Mouse (Mus musculus) neural tube, embryonic 13.5 days (tissue): ENCODE results near the gene Hist1h4j. TPM values are rescaled to one million over a fixed set of nuclear protein-coding genes. Genes with fewer than 3 reads are reported as not detected.
"Not testable (repeated sequence)": the region's sequence is repeated elsewhere in the genome, so short reads cannot be mapped to it uniquely, and the experiment has no call there.

Experiments used
- ATAC-seq: fragments of 200-750 bp; cut with Nextera tagmentation; 2 replicates; pipeline ENCODE4 v1.8.0; 2017; ENCODE audit warnings: low read depth, mild to moderate bottlenecking, moderate TSS enrichment, moderate library complexity
- H3K27ac ChIP-seq: fragments of 300-500 bp; sonication (generic); replicated peaks from 2 replicates; pipeline ENCODE4 v1.5.1; 2015; ENCODE audit warnings: moderate library complexity, mild to moderate bottlenecking, inconsistent platforms
- H3K27me3 ChIP-seq: fragments of 300-500 bp; sonication (generic); 2 replicates; pipeline ENCODE4 v1.6.1; 2015; ENCODE audit warnings: mild to moderate bottlenecking, inconsistent platforms
- H3K36me3 ChIP-seq: fragments of 300-500 bp; sonication (generic); 2 replicates; pipeline ENCODE4 v1.6.1; 2015; ENCODE audit warnings: mild to moderate bottlenecking, inconsistent platforms
- H3K4me1 ChIP-seq: fragments of 300-500 bp; sonication (generic); replicated peaks from 2 replicates; pipeline ENCODE4 v1.6.1; 2015; ENCODE audit warnings: inconsistent platforms
- H3K4me2 ChIP-seq: fragments of 300-500 bp; sonication (generic); 2 replicates; pipeline ENCODE4 v1.6.1; 2015; ENCODE audit warnings: inconsistent platforms, mild to moderate bottlenecking, moderate library complexity
- H3K4me3 ChIP-seq: fragments of 300-500 bp; sonication (generic); 2 replicates; pipeline ENCODE4 v1.5.1; 2015; ENCODE audit warnings: mild to moderate bottlenecking, inconsistent platforms
- H3K9ac ChIP-seq: fragments of 300-500 bp; sonication (generic); 2 replicates; pipeline ENCODE4 v1.6.1; 2015; ENCODE audit warnings: moderate library complexity, mild to moderate bottlenecking, inconsistent platforms
- H3K9me3 ChIP-seq: fragments of 300-500 bp; sonication (generic); 2 replicates; pipeline ENCODE4 v1.6.1; 2016; ENCODE audit warnings: inconsistent platforms
- WGBS: fragments of 180-500 bp; shearing (Covaris S2); methylation state at CpG from one replicate; pipeline ENCODE4 v1.1.7; 2015; 5-methylcytosine and 5-hydroxymethylcytosine counted together
- polyA plus RNA-seq: library from polyadenylated mRNA; unstranded; fragments of >200 nt; fragmentation: Nextera tagmentation; extraction: Ambion mirVana; gene quantifications from 2 replicates; pipeline ENCODE4 v1.2.1, GENCODE M21; 2015

The Hist1h4j gene
- polyA plus RNA-seq, 1 experiment from 2014 or later = 1.0 TPM

DNA sequence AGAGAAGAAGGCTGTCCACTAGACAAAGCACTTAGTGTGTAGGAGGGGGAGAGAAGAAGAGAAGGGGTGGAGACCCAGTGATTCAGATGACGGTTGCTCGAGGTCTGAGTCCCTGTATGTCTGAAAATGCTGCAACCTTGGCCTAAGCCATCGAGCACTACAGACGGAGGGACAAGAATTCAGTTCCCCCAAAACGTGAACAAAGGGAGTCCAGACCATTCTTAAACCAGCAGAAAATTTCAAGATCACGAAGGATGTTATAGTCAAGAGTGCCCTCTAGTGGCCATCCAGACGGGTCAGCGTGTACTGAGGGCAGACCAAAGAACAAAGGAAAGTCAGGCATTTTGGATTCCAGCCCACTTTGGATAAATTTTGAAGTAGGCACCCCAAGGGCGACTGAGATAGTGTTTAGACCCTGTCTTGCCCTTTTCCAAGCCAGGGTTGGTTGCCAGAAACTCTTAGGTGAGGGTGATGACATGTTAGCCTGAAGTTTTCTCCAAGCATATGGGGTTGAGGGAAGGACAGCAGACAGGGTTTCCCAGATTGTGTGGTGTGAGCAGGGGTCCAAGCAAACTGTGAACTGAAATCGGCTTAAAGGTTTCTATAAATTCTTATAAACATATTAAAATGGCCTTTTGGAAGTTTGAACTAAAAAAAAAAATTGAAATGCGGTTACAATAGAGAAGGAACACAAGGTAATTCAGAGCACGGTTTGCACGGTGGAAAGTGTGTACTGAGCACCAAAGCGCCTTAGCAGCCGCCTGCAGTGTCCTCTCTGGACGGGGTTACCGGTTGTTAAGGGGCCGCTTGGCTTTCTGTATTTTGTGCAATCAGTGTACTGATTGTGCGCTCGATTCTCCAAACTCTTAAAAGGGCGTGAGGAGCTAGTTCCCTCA, 606 bp upstream of the Hist1h4j start:
- ATAC-seq = peak; percentile 86
- under 1% methylated on average over 21 of the region's 21 CpGs for WGBS
- H3K27me3 ChIP-seq = no peaks in the 10 kb centered on the region
- H3K4me2 ChIP-seq = peak overlapping the region; percentile 65
- H3K9ac ChIP-seq = peak overlapping the region; percentile 80
- H3K9me3 ChIP-seq = no peaks in the 10 kb centered on the region
- peak overlapping the region; percentile 98 for H3K27ac ChIP-seq
- H3K4me3 ChIP-seq = peak overlapping the region; percentile 54
- H3K4me1 ChIP-seq = peaks cover 36% of the 10 kb centered on the region
- no peaks in the 10 kb centered on the region for H3K36me3 ChIP-seq

DNA sequence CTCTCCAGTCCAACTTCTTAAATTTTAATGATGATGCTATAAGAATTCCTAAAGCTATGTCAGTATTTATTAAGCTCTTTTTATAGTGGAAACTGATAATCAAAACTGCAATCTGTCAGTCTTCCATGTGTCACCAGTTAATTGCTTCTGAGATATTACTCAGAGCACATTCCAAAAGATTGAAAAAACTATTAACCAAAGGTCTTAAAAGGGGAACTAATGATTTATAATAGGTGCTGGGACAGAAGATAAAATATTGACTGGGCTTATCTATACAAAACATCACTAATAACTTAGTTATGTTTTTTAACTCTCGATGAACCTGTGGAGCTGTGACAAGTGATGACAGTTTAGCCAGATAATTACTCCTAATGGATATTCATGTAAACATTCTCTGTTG, 10.1 kb downstream of the Hist1h4j start:
- Histone ChIP-seq H3K4me3 (no peak overlapping the region), H3K9ac (no peak overlapping the region), H3K4me2 (no peak overlapping the region), H3K36me3 (no peaks in the 10 kb centered on the region), H3K27me3 (no peaks in the 10 kb centered on the region), H3K27ac (no peak overlapping the region), H3K9me3 (no peaks in the 10 kb centered on the region), H3K4me1 (peaks cover 23% of the 10 kb centered on the region)
- 86% methylated on average over 1 of the region's 1 CpGs for WGBS
- ATAC-seq = no peak

DNA sequence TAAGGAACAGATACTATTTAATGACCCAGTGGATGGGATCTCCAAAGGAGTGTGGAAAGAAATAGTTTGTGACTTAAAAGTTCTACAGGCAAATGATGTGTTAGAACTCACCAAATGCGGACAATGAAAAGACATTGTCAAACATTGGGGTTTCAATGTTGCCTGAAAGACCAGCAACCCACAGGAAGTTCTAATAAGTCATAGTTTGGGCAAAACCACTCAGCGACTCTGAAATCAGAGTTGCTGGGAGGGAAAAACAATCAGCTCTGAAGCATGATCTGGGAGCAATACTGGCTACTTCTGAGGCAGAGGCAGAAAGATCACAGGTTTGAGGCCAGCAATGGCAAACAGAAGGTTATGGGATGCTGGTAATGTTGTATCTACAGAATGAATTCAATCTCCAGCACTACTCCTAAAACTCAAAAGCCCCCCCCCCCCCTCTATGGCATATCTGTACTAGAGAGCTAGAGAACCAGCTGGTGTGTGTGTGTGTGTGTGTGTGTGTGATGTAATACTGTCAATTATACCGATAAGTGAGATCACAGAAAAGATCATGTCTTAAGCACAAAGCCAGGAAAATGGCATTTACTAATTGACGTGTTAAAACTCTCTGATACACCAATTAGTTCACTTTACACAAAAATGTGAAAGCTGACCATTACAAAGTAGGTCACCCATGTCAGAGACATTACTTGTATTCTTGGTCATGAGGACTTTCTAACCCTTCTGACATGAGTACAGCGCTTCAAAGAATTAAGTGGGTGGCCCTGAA, 14.7 kb downstream of the Hist1h4j start:
- Histone ChIP-seq H3K27ac (peak overlapping the region; percentile 90), H3K9ac (peak overlapping the region; percentile 76), H3K4me3 (peak overlapping the region; percentile 57), H3K27me3 (no peaks in the 10 kb centered on the region), H3K36me3 (no peaks in the 10 kb centered on the region), H3K4me2 (peak overlapping the region; percentile 89), H3K9me3 (no peaks in the 10 kb centered on the region), H3K4me1 (peaks cover 37% of the 10 kb centered on the region)
- 6% methylated on average over 5 of the region's 5 CpGs for WGBS
- no peak for ATAC-seq

DNA sequence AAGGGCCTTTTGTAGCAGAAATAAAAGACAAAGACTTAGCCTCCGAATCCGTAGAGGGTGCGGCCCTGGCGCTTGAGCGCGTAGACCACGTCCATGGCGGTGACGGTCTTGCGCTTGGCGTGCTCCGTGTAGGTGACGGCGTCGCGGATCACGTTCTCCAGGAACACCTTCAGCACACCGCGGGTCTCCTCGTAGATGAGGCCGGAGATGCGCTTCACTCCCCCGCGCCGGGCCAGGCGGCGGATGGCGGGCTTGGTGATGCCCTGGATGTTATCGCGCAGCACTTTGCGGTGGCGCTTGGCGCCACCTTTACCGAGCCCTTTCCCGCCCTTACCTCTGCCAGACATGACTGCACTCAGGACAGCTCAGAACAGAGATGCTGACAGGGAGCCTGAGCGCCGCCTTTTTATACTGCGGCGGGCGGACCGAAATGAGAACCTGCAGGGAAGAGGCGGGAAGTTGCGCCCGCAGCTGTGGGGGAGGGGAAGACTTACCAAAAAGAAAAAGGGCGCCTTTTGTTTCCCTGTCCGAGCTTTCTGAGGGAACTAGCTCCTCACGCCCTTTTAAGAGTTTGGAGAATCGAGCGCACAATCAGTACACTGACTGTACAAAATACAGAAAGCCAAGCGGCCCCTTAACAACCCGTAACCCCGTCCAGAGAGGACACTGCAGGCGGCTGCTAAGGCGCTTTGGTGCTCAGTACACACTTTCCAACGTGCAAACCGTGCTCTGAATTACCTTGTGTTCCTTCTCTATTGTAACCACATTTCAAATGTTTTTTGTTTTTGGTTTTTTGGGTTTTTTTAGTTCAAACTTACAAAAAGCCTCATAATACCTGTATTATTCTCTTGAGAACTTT, 15.5 kb downstream of the Hist1h4j start, which contains the start of gene Hist1h4k:
Gene Hist1h4k, minus strand, starts transcription at position 347 of the 859 bp plus-strand sequence.
- peaks cover 41% of the 10 kb centered on the region for H3K4me1 ChIP-seq
- not testable (repeated sequence) for H3K27me3 ChIP-seq, H3K36me3 ChIP-seq, H3K9me3 ChIP-seq
- ATAC-seq = peak; percentile 86
- H3K4me3 ChIP-seq = peak within 1 kb of the TSS; percentile 57
- peak within 1 kb of the TSS; percentile 89 for H3K4me2 ChIP-seq
- peak within 1 kb of the TSS; percentile 90 for H3K27ac ChIP-seq
- peak within 1 kb of the TSS; percentile 76 for H3K9ac ChIP-seq
- under 1% methylated on average over 48 of the region's 56 CpGs for WGBS

DNA sequence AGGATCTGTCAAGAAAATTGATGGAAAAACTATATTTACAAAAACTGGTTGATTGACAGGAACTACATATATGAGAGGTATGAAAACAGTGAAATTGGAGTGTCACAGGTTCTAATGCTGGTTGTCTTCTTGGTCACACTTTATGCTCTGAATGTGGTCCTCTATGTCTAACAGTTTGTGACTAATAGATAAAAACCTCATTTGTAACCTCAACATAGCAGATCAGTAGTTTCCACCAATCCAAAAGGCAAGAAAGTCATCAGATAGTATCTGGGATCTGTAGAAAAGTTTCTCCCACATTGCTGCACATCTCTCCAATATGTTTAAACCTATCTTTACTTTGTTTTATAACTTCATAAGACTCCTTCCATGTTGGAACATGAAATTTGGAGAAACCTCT, 16.6 kb downstream of the Hist1h4j start:
- ATAC-seq = no peak
- Histone ChIP-seq H3K9ac (no peak overlapping the region), H3K4me3 (no peak overlapping the region), H3K4me2 (no peak overlapping the region), H3K27ac (no peak overlapping the region), H3K27me3 (no peaks in the 10 kb centered on the region), H3K9me3 (no peaks in the 10 kb centered on the region), H3K36me3 (no peaks in the 10 kb centered on the region), H3K4me1 (peaks cover 41% of the 10 kb centered on the region)

DNA sequence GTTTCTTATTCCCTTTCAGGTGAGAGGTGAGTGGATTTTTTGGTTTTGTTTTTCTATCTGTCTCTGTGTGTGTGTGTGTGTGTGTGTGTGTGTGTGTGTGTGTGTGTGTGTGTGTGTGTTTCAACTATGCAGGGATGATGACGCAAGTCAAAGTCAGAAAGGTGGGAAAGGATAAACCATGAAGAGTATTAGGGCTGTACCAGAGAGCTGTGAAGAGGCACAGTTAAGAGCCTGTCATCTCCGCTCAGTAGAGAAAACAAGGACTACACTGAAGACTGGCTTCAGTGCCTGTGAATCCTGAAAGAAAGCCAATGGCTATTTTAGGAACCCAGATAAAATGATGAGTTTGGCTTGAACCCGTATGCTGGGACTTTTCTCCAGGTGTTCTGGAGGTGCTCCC, 17.0 kb downstream of the Hist1h4j start:
- peaks cover 41% of the 10 kb centered on the region for H3K4me1 ChIP-seq
- H3K9ac ChIP-seq = no peak overlapping the region
- ATAC-seq = no peak
- H3K4me2 ChIP-seq = 0 out of 2 replicates have a peak overlapping the region, but pooled peaks have one; percentile 76
- no peak overlapping the region for H3K27ac ChIP-seq
- no peaks in the 10 kb centered on the region for H3K9me3 ChIP-seq
- 79% methylated on average over 3 of the region's 3 CpGs for WGBS
- H3K36me3 ChIP-seq = no peaks in the 10 kb centered on the region
- no peak overlapping the region for H3K4me3 ChIP-seq
- H3K27me3 ChIP-seq = no peaks in the 10 kb centered on the region

DNA sequence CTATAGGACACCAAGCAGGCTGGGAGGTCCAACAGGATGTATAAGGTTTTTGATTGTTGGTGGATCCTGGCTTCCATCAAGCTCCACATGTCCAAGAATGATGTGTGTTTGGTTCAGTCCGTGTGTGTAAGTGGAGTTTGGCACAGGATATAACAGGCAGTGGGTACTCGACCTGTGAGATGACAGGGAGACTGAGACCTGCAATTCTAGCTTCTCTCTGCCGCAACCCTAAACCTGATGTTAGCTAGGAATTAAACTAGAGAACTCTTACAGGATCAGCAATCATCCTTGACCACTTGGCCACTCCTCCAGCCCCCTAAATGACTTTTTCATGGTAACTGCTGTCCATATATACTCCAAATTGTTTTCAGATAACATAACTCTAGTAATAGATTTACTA, 17.5 kb downstream of the Hist1h4j start:
- H3K9me3 ChIP-seq = no peaks in the 10 kb centered on the region
- H3K27me3 ChIP-seq = no peaks in the 10 kb centered on the region
- H3K27ac ChIP-seq = no peak overlapping the region
- 50% methylated on average over 3 of the region's 3 CpGs for WGBS
- peaks cover 39% of the 10 kb centered on the region for H3K4me1 ChIP-seq
- H3K4me3 ChIP-seq = no peak overlapping the region
- no peaks in the 10 kb centered on the region for H3K36me3 ChIP-seq
- no peak for ATAC-seq
- peak overlapping the region; percentile 76 for H3K4me2 ChIP-seq
- H3K9ac ChIP-seq = no peak overlapping the region

DNA sequence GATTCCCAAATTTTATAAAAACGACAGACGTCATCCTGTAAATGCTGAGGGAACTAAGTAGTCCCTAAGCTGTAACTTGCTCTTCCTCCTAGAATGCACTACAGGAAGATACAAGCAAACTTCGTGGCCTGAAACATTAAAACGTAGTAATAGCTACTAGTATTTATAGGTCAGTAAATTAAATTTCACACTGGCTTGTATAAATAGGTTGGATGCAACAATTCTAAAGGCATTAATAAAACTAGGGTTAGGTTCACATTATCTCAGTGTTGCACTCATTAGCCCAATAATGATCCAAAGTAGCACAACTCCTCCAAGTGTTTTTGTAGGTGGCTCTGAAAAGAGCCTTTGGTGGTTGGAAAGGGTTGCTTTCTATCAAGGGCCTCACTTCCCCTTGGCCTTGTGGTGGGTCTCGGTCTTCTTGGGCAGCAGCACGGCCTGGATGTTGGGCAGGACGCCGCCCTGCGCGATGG, 18.2 kb downstream of the Hist1h4j start:
- Histone ChIP-seq H3K9ac (peak overlapping the region; percentile 72), H3K36me3 (no peaks in the 10 kb centered on the region), H3K4me3 (peak overlapping the region; percentile 47), H3K27me3 (no peaks in the 10 kb centered on the region), H3K4me2 (peak overlapping the region; percentile 76), H3K4me1 (peaks cover 35% of the 10 kb centered on the region), H3K9me3 (no peaks in the 10 kb centered on the region), H3K27ac (peak overlapping the region; percentile 94)
- no peak for ATAC-seq
- 3% methylated on average over 10 of the region's 10 CpGs for WGBS

DNA sequence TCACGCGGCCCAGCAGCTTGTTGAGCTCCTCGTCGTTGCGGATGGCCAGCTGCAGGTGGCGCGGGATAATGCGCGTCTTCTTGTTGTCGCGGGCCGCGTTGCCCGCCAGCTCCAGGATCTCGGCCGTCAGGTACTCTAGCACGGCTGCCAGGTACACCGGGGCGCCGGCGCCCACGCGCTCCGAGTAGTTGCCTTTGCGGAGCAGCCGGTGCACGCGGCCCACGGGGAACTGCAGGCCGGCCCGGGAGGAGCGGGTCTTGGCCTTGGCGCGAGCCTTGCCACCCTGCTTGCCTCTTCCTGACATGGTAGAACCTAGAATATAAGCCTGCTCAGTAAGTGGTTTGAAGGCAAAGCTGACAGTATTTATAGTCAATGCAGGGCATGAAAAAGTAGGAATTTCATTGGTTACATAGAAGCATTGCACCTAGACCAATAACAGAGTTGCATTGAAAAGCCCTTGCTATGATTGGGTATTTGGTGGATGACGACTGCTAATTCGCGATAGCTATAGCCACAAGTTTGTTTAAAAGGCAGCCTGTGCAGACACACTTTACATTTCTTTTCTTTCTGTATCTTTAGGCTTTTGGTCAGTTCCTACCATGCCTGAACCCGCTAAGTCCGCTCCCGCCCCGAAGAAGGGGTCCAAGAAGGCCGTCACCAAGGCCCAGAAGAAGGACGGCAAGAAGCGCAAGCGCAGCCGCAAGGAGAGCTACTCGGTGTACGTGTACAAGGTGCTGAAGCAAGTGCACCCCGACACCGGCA, 18.8 kb downstream of the Hist1h4j start, which contains the start of the genes Hist1h2ak and Hist1h2bn:
Gene Hist1h2ak, minus strand, starts transcription at position 304 of the 762 bp plus-strand sequence.
Gene Hist1h2bn, plus strand, starts transcription at position 600 of the 762 bp plus-strand sequence.
- H3K9me3 ChIP-seq, H3K36me3 ChIP-seq, H3K27me3 ChIP-seq: not testable (repeated sequence)
- H3K4me2 ChIP-seq = peak within 1 kb of the TSS; percentile 76
- H3K4me1 ChIP-seq = peaks cover 30% of the 10 kb centered on the region
- ATAC-seq = peak; percentile 95
- peak within 1 kb of the TSS; percentile 94 for H3K27ac ChIP-seq
- peak within 1 kb of the TSS; percentile 47 for H3K4me3 ChIP-seq
- WGBS = 1% methylated on average over 47 of the region's 50 CpGs
- peak within 1 kb of the TSS; percentile 72 for H3K9ac ChIP-seq

DNA sequence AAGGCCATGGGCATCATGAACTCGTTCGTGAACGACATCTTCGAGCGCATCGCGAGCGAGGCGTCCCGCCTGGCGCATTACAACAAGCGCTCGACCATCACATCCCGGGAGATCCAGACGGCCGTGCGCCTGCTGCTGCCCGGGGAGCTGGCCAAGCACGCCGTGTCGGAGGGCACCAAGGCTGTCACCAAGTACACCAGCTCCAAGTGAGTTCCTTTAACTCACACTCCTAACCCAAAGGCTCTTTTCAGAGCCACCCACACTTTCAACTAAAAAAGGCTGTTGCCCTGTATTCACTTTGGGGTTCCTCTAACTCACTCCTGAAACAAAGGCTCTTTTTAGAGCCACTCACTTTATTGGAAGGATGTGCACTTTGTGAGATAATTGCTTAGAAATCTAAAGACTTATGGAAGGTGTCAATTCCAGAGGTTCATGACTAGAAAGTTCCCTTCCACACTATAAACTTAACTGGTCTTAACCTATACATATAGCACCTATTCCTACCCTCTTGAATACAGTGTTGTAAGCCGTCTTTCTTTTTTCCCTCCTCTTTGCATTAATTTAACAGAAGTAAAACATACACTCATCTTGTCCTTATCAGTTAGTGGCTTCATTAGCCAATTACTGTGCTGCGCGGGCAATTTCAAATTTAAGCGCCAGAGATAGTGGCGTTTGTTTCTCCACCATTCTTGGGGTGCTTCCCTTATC, 19.6 kb downstream of the Hist1h4j start:
- not testable (repeated sequence) for H3K9me3 ChIP-seq, H3K36me3 ChIP-seq, H3K27me3 ChIP-seq
- Histone ChIP-seq H3K4me3 (peak overlapping the region; percentile 47), H3K9ac (peak overlapping the region; percentile 67), H3K4me2 (peak overlapping the region; percentile 76), H3K4me1 (peaks cover 23% of the 10 kb centered on the region), H3K27ac (peak overlapping the region; percentile 87)
- peak; percentile 20 for ATAC-seq
- WGBS = under 1% methylated on average over 26 of the region's 26 CpGs
